Mouse (Mus musculus): ENCODE data around the gene Prdm2.
A peak's percentile ranks its signal among the peaks of the same experiment; 100 is the strongest.

The Prdm2 gene

DNA sequence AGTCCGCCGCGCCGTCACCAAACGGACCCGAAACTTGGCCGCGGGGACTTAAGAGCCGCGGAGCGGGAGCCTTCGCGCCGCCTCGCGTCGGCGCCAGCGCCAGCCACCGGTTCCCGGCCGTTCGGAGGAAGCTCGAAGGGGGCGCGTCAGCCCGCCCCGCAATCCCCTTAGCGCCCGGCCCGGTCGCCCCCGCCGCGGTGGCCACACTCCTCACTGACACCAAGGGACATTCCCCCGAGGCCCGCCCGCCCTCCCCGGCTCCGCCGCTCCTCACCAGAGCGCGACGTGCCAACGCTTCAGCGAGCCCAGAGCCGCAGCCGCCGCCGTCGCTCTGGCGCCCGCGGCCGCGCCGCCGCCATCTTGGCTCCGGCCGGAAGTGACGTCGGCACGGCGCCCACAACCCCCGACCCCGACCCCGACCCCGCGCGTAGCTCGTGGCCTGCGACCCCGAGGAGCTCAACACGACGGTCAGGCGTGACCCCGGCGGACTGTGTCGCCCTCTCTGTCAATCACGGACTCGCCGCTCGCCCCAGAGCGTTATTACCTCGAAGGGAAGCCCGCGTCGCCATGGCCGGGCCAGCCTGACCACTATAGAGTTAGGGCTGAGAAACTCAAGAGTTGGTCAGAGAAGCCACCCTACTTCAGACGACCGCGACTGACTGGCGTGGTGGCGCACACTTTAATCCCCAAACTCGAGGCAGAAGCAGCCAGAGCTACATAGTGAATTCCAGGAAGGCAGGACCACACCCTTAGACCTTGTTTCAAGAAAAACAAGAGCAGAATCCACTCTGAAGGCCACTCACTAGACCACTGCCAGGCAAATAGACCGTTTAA lies at the start of gene Prdm2:
Gene Prdm2, minus strand, starts transcription at position 655 of the 834 bp plus-strand sequence.
- peak; percentile 57 for DNase-seq

- no peak for DNase-seq
Observed at GRCm38 (mm10) chr4:143259718-143260349, 47.0 kb upstream of the Prdm2 start.

- no peak for DNase-seq
Observed at GRCm38 (mm10) chr4:143258517-143258916, 45.7 kb upstream of the Prdm2 start.

- no peak for DNase-seq
Observed at GRCm38 (mm10) chr4:143257971-143258370, 45.2 kb upstream of the Prdm2 start.

GRCm38 (mm10) chr4:143255541-143255940 lies 42.7 kb upstream of the Prdm2 start:
- no peak for DNase-seq

DNA sequence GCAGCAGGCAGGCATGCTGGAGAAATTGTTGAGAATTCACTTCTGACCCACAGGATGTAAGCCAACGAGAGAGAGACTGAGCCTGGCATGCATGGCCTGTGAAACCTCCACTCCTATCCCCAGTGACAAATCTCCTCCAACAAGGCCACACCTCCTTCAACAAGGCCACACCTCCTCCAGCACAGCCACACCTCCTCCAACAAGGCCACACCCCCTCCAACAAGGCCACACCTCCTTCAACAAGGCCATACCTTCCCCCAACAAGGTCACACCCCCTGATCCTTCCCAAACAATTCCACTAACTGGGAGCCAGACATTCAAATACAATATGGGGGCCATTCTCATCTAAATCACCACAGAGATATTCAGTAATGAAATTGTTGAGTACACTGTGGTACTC lies 40.6 kb upstream of the Prdm2 start:
- DNase-seq = no peak

DNA sequence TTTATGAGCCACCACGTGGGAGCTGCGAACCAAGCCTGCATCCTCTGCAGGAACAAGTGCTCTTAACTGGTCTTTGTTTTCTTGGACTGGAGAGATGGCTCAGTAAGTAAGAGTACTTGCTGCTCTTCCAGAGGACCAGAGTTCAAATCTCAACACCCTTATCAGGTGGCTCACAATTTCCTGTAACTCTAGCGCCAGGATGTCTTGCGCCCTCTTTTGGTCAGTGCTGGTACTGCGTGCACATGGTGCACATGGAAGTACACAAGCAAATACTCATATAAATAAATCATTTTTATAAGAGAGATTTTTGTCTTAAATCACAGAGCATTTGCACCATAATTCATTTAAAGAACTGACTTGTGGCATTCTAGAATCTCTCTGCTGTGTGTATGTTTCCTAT lies 35.3 kb upstream of the Prdm2 start:
- no peak for DNase-seq

GRCm38 (mm10) chr4:143241294-143241693 lies 28.5 kb upstream of the Prdm2 start:
- no peak for DNase-seq

DNA sequence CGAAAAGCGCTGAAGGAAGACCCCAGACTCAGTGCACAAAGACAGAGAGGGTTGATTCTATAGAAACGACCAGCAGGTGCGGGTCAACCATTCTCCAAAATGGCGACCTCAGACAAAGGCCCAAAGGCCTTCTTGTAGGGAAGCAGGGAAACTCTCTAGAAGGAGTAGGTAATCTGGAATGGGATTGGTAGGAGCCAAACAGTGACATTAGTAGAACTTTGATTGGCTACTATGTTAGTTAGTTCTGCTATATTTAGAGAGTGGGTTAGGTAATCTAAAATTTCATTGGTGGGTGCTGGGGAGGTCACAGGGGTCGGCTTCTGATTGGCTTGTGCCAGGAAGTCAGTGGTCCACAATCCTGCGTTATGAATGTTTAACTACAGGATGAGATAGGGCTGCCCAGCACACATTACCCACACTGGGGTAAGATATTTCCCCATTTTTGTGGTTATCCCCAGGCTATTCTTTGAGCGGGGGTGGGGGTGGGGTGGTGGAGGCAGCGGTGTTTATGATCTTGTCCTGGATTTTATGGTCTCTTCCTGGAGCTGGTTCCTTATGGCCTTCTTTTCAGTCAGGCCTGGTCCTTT lies 26.9 kb upstream of the Prdm2 start:
- DNase-seq = no peak

DNA sequence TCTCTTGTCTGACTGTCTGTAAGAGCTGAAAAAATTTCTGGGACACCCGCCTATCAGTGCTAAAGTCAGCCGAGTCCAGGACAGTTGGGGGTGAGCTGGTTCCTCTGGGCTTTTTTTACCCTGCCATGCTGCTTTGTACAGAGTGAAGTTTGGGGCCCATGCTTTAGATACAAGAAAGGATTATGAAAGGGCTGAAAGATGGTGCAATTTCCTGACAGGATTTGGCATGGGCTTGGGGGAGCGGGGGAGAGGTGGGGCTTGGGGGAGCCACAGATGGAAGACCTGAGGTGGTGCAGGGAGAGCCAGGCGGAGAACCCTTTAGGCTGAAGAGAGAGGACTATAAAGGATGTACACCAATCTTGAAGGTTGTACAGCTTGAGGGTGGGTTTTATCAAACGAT lies 26.3 kb upstream of the Prdm2 start:
- DNase-seq = no peak

DNA sequence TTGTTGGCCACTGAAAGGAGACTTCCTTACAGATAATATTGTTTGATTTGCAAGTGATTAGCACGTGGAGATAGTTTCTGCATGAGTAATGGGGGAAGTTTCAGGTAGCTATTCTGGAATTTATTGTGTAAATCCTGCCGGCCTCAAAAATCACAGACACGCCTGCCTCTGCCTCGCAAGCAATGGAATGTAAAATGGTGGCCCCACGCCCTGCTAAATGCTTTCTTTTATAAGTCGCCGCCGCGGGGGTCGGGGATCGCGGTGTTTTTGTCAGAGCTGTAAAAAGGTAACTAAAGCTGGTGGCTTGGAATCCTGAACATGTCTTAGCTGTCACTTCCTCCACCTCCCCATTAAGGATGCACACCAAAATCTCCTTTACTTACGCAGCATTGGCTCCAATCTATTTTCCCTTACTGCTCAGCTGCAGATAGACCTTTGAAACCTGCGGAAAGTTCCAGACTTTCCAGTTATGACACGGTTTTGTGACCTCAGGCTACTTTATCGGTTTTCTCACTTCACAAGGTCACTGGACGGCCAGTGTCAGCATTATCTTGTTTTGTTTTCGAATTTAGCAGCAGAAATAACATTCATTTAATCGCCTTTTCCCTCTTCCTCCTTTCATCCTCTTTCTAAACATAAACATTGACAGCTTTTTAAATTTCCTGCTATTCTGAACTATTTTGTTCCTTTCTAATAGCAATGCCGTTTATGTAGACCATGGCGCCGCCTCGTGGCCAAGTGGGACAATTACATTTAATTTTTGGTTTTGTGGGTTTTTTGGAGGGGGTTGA lies 25.6 kb upstream of the Prdm2 start:
- DNase-seq = peak; percentile 43

DNA sequence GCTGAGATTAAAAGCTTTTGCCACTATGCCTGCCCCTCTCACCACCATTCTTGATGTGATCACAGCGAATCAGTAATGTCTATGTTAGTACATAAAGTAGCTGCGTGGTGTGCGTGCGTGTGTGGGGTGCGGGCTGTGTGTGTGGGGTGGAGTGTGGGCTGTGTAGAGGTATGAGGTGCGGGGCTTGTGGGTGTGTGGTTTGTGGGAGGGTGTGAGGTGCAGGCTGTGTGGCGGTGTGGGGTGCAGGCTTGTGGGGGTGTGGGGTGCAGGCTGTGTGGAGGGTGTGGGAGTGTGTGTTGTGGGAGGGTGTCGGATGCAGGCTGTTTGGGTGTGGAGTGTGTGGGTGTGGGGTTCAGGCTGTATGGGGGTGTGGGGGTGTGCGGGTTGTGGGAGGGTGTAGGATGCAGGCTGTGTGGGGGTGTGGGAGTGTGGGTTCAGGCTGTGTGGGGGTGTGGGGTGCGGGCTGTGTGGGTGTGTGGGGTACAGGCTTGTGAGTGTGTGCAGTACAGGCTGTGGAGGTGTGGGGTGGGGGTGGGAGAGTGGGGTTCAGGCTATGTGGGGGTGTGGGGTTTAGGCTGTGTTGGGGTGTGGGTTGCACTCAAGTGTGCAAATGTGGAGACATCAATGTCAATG lies 19.1 kb upstream of the Prdm2 start:
- DNase-seq = no peak

GRCm38 (mm10) chr4:143231110-143231509 lies 18.3 kb upstream of the Prdm2 start:
- no peak for DNase-seq

DNA sequence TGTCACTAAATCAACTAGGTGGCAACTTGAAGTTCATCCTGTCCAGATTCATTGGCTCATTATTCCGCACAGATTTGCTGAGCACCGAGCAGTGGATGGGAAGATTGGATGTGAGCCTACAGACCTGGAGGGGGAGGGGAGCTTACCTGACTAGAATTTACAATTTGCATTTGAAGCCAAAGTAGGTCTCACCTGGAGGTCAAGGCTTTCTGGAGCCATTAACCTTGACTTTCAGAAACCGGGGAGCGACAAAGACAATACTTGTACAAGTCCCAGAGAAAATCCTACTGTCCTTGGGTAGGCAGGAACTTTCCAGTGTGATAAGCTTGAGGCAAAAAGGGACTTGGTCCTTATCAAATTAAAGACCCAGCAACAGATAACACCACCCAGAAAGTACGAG lies 15.2 kb upstream of the Prdm2 start:
- no peak for DNase-seq

- no peak for DNase-seq
Observed at GRCm38 (mm10) chr4:143225886-143226285, 13.1 kb upstream of the Prdm2 start.

GRCm38 (mm10) chr4:143219316-143219751 lies 6.5 kb upstream of the Prdm2 start:
- no peak for DNase-seq

DNA sequence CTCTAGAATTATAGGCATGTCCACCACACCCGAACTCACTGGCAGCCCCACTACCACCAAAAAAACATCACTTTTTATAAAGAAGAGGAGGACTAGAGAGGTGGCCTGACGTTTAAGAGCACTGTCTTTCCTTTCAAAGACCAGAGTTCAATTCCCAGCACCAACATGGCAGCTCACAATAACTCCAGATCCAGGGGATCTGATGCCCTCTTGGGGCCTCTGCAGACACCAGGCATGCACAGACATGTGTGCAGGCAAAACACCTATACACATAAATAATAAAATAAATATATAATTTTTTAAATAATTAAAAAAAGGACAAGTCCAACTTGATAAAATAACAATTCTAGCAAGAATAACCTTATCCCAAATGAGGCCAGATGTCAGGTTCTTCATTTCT lies 6.1 kb upstream of the Prdm2 start:
- no peak for DNase-seq

GRCm38 (mm10) chr4:143217189-143217588 lies 4.4 kb upstream of the Prdm2 start:
- DNase-seq = no peak

- no peak for DNase-seq
Observed at GRCm38 (mm10) chr4:143214221-143214797, 1.5 kb upstream of the Prdm2 start.

GRCm38 (mm10) chr4:143213571-143213970 lies 776 bp upstream of the Prdm2 start:
- DNase-seq = peak; percentile 16

- DNase-seq = no peak
Observed at GRCm38 (mm10) chr4:143213175-143213479, 332 bp upstream of the Prdm2 start.

- peak; percentile 50 for DNase-seq
Observed at GRCm38 (mm10) chr4:143211584-143212340, 1.0 kb downstream of the Prdm2 start.

Data from cerebellum, adult 9-10 months (tissue).